21 mouse cellular contexts compared by ENCODE assay signal in genomic region chrX:42321200-42321773, GRCm38 (mm10).
DNase-seq lines count a peak whose midpoint lies in the region; ATAC-seq and TF ChIP-seq lines count a peak whose summit lies in the region.
"Had no signal": no experiment of that assay in that cellular context is flagged by ENCODE, and none has a peak within 500 bp of the region (broad histone marks: within the 10 kb centered on the region; RNA-seq: fewer than 3 reads in every experiment).

No protein-coding gene starts in this region.

- H3K36me3 ChIP-seq in forebrain, embryonic 10.5 days (replicated peaks): no peaks in the 10 kb centered on the region
- no peaks in the 10 kb centered on the region for H3K36me3 ChIP-seq in forebrain, embryonic 13.5 days (ENCODE audit: poor library complexity, severe bottlenecking)
- no peaks in the 10 kb centered on the region for H3K36me3 ChIP-seq in midbrain, embryonic 10.5 days
- H3K36me3 ChIP-seq in midbrain, embryonic 16.5 days (ENCODE audit: control insufficient read depth, insufficient read depth, low read length): no peaks in the 10 kb centered on the region
- no peaks in the 10 kb centered on the region for H3K36me3 ChIP-seq in myocyte (ENCODE audit: control insufficient read depth, insufficient read depth)
- no peaks in the 10 kb centered on the region for H3K36me3 ChIP-seq in liver, embryonic 12.5 days
- H3K36me3 ChIP-seq: embryonic facial prominence, embryonic 15.5 days; heart, embryonic 15.5 days; limb, embryonic 12.5 days; liver, embryonic 15.5 days; midbrain, embryonic 13.5 days had no signal

- no peak for ATAC-seq in forebrain, embryonic 13.5 days
- no peak for ATAC-seq in midbrain, embryonic 16.5 days
- ATAC-seq in liver, embryonic 12.5 days: no peak
- ATAC-seq: activated CD4-positive, CD25-positive, alpha-beta regulatory T cell, adult 4 months; forebrain, embryonic 14.5 days; midbrain, embryonic 13.5 days had no signal

- no peak for DNase-seq in forebrain, embryonic 10.5 days (ENCODE audit: extremely low spot score, low spot score)
- peak; percentile 29 for DNase-seq in midbrain, embryonic 10.5 days (ENCODE audit: low spot score)
- peak; percentile 2 for DNase-seq in fibroblast of lung, adult 2 months (ENCODE audit: low read depth)
- no peak for DNase-seq in cerebellum, adult 18-20 months
- DNase-seq: cerebellum, postnatal 14 days; right cerebral cortex, adult 18-20 months; thymus, postnatal 4 days had no signal

- H3ac ChIP-seq in myocyte (ENCODE audit: control insufficient read depth, insufficient read length): no peak overlapping the region

- no peak overlapping the region for H3K4me3 ChIP-seq in forebrain, embryonic 10.5 days
- H3K4me3 ChIP-seq in forebrain, embryonic 13.5 days: no peak overlapping the region
- no peak overlapping the region for H3K4me3 ChIP-seq in midbrain, embryonic 10.5 days
- H3K4me3 ChIP-seq in midbrain, embryonic 16.5 days (ENCODE audit: low read depth, low read length): no peak overlapping the region
- H3K4me3 ChIP-seq in myocyte: no peak overlapping the region
- H3K4me3 ChIP-seq in liver, embryonic 12.5 days: no peak overlapping the region
- H3K4me3 ChIP-seq: embryonic facial prominence, embryonic 15.5 days; heart, embryonic 15.5 days; layer of hippocampus, adult 2 months; left cerebral cortex, adult 2 months; limb, embryonic 12.5 days; liver, embryonic 15.5 days; midbrain, embryonic 13.5 days had no signal

- no peaks in the 10 kb centered on the region for H3K9me3 ChIP-seq in forebrain, embryonic 10.5 days
- no peaks in the 10 kb centered on the region for H3K9me3 ChIP-seq in forebrain, embryonic 13.5 days (replicated peaks)
- H3K9me3 ChIP-seq in midbrain, embryonic 10.5 days (replicated peaks): no peaks in the 10 kb centered on the region
- no peaks in the 10 kb centered on the region for H3K9me3 ChIP-seq in midbrain, embryonic 16.5 days (replicated peaks; ENCODE audit: control insufficient read depth, low read length, poor library complexity, severe bottlenecking)
- H3K9me3 ChIP-seq in liver, embryonic 12.5 days (replicated peaks): no peaks in the 10 kb centered on the region
- H3K9me3 ChIP-seq: embryonic facial prominence, embryonic 15.5 days; heart, embryonic 15.5 days; limb, embryonic 12.5 days; liver, embryonic 15.5 days; midbrain, embryonic 13.5 days had no signal

- WGBS in forebrain, embryonic 10.5 days: 41% methylated on average over 9 of the region's 9 CpGs
- 20% methylated on average over 9 of the region's 9 CpGs for WGBS in forebrain, embryonic 13.5 days
- WGBS in midbrain, embryonic 10.5 days: 29% methylated on average over 9 of the region's 9 CpGs
- 24% methylated on average over 9 of the region's 9 CpGs for WGBS in midbrain, embryonic 16.5 days
- 55% methylated on average over 9 of the region's 9 CpGs for WGBS in liver, embryonic 12.5 days (ENCODE audit: insufficient replicate concordance)

- peaks cover 30% of the 10 kb centered on the region for H3K4me1 ChIP-seq in forebrain, embryonic 10.5 days
- H3K4me1 ChIP-seq in forebrain, embryonic 13.5 days: 0 out of 2 replicates have a peak, but pooled peaks cover 3% of the 10 kb centered on the region
- peaks cover 24% of the 10 kb centered on the region for H3K4me1 ChIP-seq in midbrain, embryonic 10.5 days
- no peaks in the 10 kb centered on the region for H3K4me1 ChIP-seq in midbrain, embryonic 16.5 days (ENCODE audit: control insufficient read depth, insufficient read depth, low read length)
- H3K4me1 ChIP-seq in liver, embryonic 12.5 days: no peaks in the 10 kb centered on the region
- H3K4me1 ChIP-seq: embryonic facial prominence, embryonic 15.5 days; heart, embryonic 15.5 days; limb, embryonic 12.5 days; liver, embryonic 15.5 days had no signal

- no peak overlapping the region for H3K9ac ChIP-seq in forebrain, embryonic 13.5 days
- H3K9ac ChIP-seq in midbrain, embryonic 16.5 days (ENCODE audit: low read depth, low read length): no peak overlapping the region
- H3K9ac ChIP-seq in liver, embryonic 12.5 days: no peak overlapping the region
- H3K9ac ChIP-seq: embryonic facial prominence, embryonic 15.5 days; heart, embryonic 15.5 days; limb, embryonic 12.5 days; liver, embryonic 15.5 days; midbrain, embryonic 13.5 days had no signal

- H3K27me3 ChIP-seq in forebrain, embryonic 10.5 days (ENCODE audit: poor library complexity, severe bottlenecking): no peaks in the 10 kb centered on the region
- H3K27me3 ChIP-seq in forebrain, embryonic 13.5 days: no peaks in the 10 kb centered on the region
- no peaks in the 10 kb centered on the region for H3K27me3 ChIP-seq in midbrain, embryonic 10.5 days (ENCODE audit: low read depth, poor library complexity, severe bottlenecking)
- no peaks in the 10 kb centered on the region for H3K27me3 ChIP-seq in midbrain, embryonic 16.5 days (ENCODE audit: control insufficient read depth, insufficient read depth, low read depth, low read length)
- H3K27me3 ChIP-seq in myocyte (ENCODE audit: control insufficient read depth, insufficient read depth, insufficient read length): no peaks in the 10 kb centered on the region
- no peaks in the 10 kb centered on the region for H3K27me3 ChIP-seq in liver, embryonic 12.5 days (replicated peaks)
- H3K27me3 ChIP-seq: CH12.LX; embryonic facial prominence, embryonic 15.5 days; heart, embryonic 15.5 days; limb, embryonic 12.5 days; liver, embryonic 15.5 days; midbrain, embryonic 13.5 days had no signal

- H3K27ac ChIP-seq in forebrain, embryonic 10.5 days: 0 out of 2 replicates have a peak overlapping the region, but pooled peaks have one; percentile 20
- no peak overlapping the region for H3K27ac ChIP-seq in forebrain, embryonic 13.5 days
- no peak overlapping the region for H3K27ac ChIP-seq in midbrain, embryonic 10.5 days (replicated peaks)
- no peak overlapping the region for H3K27ac ChIP-seq in midbrain, embryonic 16.5 days (ENCODE audit: low read length)
- no peak overlapping the region for H3K27ac ChIP-seq in liver, embryonic 12.5 days
- H3K27ac ChIP-seq: embryonic facial prominence, embryonic 15.5 days; heart, embryonic 15.5 days; layer of hippocampus, adult 2 months; left cerebral cortex, adult 2 months; limb, embryonic 12.5 days; liver, embryonic 15.5 days; midbrain, embryonic 13.5 days had no signal

- no peak overlapping the region for H3K4me2 ChIP-seq in forebrain, embryonic 13.5 days
- no peak overlapping the region for H3K4me2 ChIP-seq in midbrain, embryonic 16.5 days (ENCODE audit: low read length)
- peak overlapping the region; percentile 32 for H3K4me2 ChIP-seq in myocyte (ENCODE audit: low read depth)
- no peak overlapping the region for H3K4me2 ChIP-seq in liver, embryonic 12.5 days
- H3K4me2 ChIP-seq: embryonic facial prominence, embryonic 15.5 days; heart, embryonic 15.5 days; limb, embryonic 12.5 days; liver, embryonic 15.5 days; midbrain, embryonic 13.5 days had no signal

- H3K79me2 ChIP-seq in myocyte (ENCODE audit: control insufficient read depth, insufficient read depth): no peaks in the 10 kb centered on the region

- no peak for TF ChIP-seq POLR2A in myocyte (IDR thresholded peaks at IDR 0.05; ENCODE audit: insufficient read length, low read depth)

TF ChIP-seq in myocyte, 11 proteins besides CTCF, POLR2A, EP300 and RAD21:
- peak; percentile 59 to 73 (median 69) for TF ChIP-seq MYOD1 (IDR thresholded peaks at IDR 0.05; ENCODE audit: control insufficient read depth in 1 of 3, insufficient read length in 2 of 3, low read depth in 2 of 3)
- TF ChIP-seq TCF12 (IDR thresholded peaks at IDR 0.05; ENCODE audit: insufficient read depth, poor library complexity, severe bottlenecking): peak; percentile 39
- TF ChIP-seq MYOG (IDR thresholded peaks at IDR 0.05; ENCODE audit: control insufficient read depth in 1 of 3, insufficient read depth in 1 of 3, insufficient read length in 2 of 3, low read depth in 2 of 3): peak in 1 of 3 experiments; percentile 43
- no peak for TF ChIP-seq USF1 (IDR thresholded peaks at IDR 0.05; ENCODE audit: low read depth)

Comparison
In these comparisons a context has a peak if more than half of its experiments do, and no peak if none do; other contexts are left out.
1. DNase-seq: peak in midbrain, embryonic 10.5 days (single experiment) and fibroblast of lung, adult 2 months (single experiment); none in forebrain, embryonic 10.5 days (single experiment) and cerebellum, adult 18-20 months (0 of 2).